Comparison of ENCODE assay signal across 8 mouse cellular contexts in genomic region chr2:177839901-177840663, GRCm38 (mm10). TPM values are rescaled to one million over a fixed set of nuclear protein-coding genes. Genes with fewer than 3 reads are reported as not detected.
DNase-seq lines count a peak whose midpoint lies in the region; ATAC-seq and TF ChIP-seq lines count a peak whose summit lies in the region.
"Not testable (repeated sequence)": the region's sequence is repeated elsewhere in the genome, so short reads cannot be mapped to it uniquely, and the experiment has no call there.

Gm14325 (minus strand) TSS chr2:177840336.

- peak within 1 kb of the TSS; percentile 44 for H3K4me3 ChIP-seq in forebrain, embryonic 12.5 days (replicated peaks)
- peak within 1 kb of the TSS; percentile 52 for H3K4me3 ChIP-seq in heart, embryonic 15.5 days
- H3K4me3 ChIP-seq in liver, adult 2 months (ENCODE audit: insufficient read depth, low read depth, low read length), result peak within 1 kb of the TSS; percentile 67

- not testable (repeated sequence) for H3K4me1 ChIP-seq in forebrain, embryonic 12.5 days; heart, embryonic 15.5 days (replicated peaks); liver, adult 2 months (ENCODE audit: control insufficient read depth, insufficient read depth, low read length)

- peak; percentile 35 for DNase-seq in c-Kit-positive CD71-negative TER-119-negative erythroid progenitor cells, embryonic 14.5 days (ENCODE audit: low read depth)
- peak; percentile 78 for DNase-seq in kidney, postnatal 10 days
- DNase-seq in liver, adult 2 months (ENCODE audit: extremely low read depth, low read depth, low spot score), result peak; percentile 87
- peak; percentile 78 for DNase-seq in splenic B cell, adult 2 months (ENCODE audit: low read depth, low spot score)

- not testable (repeated sequence) for ATAC-seq in CD4-positive, CD25-positive, alpha-beta regulatory T cell, adult 4 months; forebrain, embryonic 12.5 days (ENCODE audit: low FRiP score); heart, embryonic 15.5 days (replicated peaks; ENCODE audit: insufficient number of reproducible peaks, insufficient read depth, low FRiP score, low read depth); monocyte, adult 5-6 weeks (replicated peaks; ENCODE audit: insufficient number of reproducible peaks, low FRiP score, low TSS enrichment, poor library complexity, severe bottlenecking)

- H3K9me3 ChIP-seq in forebrain, embryonic 12.5 days; heart, embryonic 15.5 days (replicated peaks): not testable (repeated sequence)

- WGBS in forebrain, embryonic 12.5 days, result 3% methylated on average over 20 of the region's 21 CpGs
- 0% methylated on average over 18 of the region's 21 CpGs for WGBS in heart, embryonic 15.5 days
- under 1% methylated on average over 20 of the region's 21 CpGs for WGBS in liver, adult 2 months

- not testable (repeated sequence) for H3K79me2 ChIP-seq in liver, adult 2 months (ENCODE audit: control insufficient read depth, insufficient read depth, low read length)

- not testable (repeated sequence) for H3K27me3 ChIP-seq in forebrain, embryonic 12.5 days; heart, embryonic 15.5 days; liver, adult 2 months (ENCODE audit: control insufficient read depth, insufficient read depth, low read length); splenic B cell, adult 2 months (ENCODE audit: control insufficient read depth, insufficient read depth, low read length, poor library complexity, severe bottlenecking)

- not testable (repeated sequence) for TF ChIP-seq POLR2A in liver, adult 2 months (IDR thresholded peaks at IDR 0.05; ENCODE audit: extremely low read depth, insufficient read depth, low read length)

- not testable (repeated sequence) for TF ChIP-seq CTCF in liver, adult 2 months (IDR thresholded peaks at IDR 0.05; ENCODE audit: low read depth, low read length)

- H3K9ac ChIP-seq in forebrain, embryonic 12.5 days, result not testable (repeated sequence)
- H3K9ac ChIP-seq in heart, embryonic 15.5 days, result peak within 1 kb of the TSS; percentile 54
- H3K9ac ChIP-seq in liver, adult 2 months (ENCODE audit: low read depth, low read length), result peak within 1 kb of the TSS; percentile 70

- H3K27ac ChIP-seq in forebrain, embryonic 12.5 days; heart, embryonic 15.5 days: not testable (repeated sequence)
- 0 out of 2 replicates have a peak within 1 kb of the TSS, but pooled peaks have one; percentile 37 for H3K27ac ChIP-seq in liver, adult 2 months (replicated peaks; ENCODE audit: insufficient read depth, low read depth, low read length)

- peak within 1 kb of the TSS; percentile 49 for H3K4me2 ChIP-seq in forebrain, embryonic 12.5 days
- peak within 1 kb of the TSS; percentile 55 for H3K4me2 ChIP-seq in heart, embryonic 15.5 days

- H3K36me3 ChIP-seq in forebrain, embryonic 12.5 days (replicated peaks); heart, embryonic 15.5 days; liver, adult 2 months (ENCODE audit: control insufficient read depth, insufficient read depth, low read length); splenic B cell, adult 2 months (ENCODE audit: control insufficient read depth, insufficient read depth, low read length, poor library complexity, severe bottlenecking): not testable (repeated sequence)

RNA-seq across cellular contexts. Expression of gene Gm14325, which starts in this region (rescaled TPM):
- polyA plus RNA-seq in CD4-positive, CD25-positive, alpha-beta regulatory T cell, adult 4 months (2017; shearing (Covaris generic)), result 10 to 100 TPM; 14.8 to 14.9 TPM
- 37.5 and 38.9 TPM in 2 replicates for polyA plus RNA-seq in forebrain, embryonic 12.5 days (2016; fragmentation: Nextera tagmentation; extraction: Ambion mirVana)
- polyA plus RNA-seq in heart, embryonic 15.5 days (2015; fragmentation: Nextera tagmentation; extraction: Ambion mirVana), result 26.9 and 28.8 TPM in 2 replicates
- total RNA-seq in liver, adult 2 months (2014; rRNA removed), result 23.4 and 34.7 TPM in 2 replicates
- 4.0 and 5.1 TPM in 2 replicates for polyA plus RNA-seq in liver, adult 2 months (2012; rRNA removed)
- total RNA-seq in monocyte, adult 5-6 weeks (2017), result 17.9 to 27.8 TPM (median 19.3 TPM) in 3 replicates

Comparison
In these comparisons a context has a peak if more than half of its experiments do, and no peak if none do; other contexts are left out.
1. DNase-seq: peak in every context shown above with its lines; median percentile 87 in liver, adult 2 months; 78 in kidney, postnatal 10 days; 78 in splenic B cell, adult 2 months; 35 in c-Kit-positive CD71-negative TER-119-negative erythroid progenitor cells, embryonic 14.5 days.